Mouse (Mus musculus): Measurements from ENCODE around the gene Nrp1. TPM values are rescaled to one million over a fixed set of nuclear protein-coding genes. Genes with fewer than 3 reads are reported as not detected.

Gene Nrp1
- polyA plus RNA-seq, 1 experiment: 1.1 TPM

DNA sequence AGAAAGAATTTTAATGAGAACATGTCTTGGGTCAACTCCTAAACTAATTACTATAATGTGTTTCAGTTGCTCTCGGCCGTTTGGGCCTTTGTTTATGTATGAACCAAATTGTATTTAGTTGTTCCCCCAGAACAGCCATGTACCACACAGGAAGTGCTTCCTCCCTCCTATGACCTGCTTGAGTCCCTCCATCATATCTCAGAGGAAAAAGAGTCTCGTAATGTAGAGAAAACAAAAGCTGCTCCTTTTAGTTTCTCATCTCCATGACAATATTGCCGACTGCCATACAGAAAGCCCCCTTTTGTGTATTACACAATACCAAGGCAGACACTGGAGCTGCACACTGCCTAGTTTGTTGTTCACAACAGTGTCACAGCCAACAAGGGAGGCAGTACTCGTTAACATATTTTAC is 26.5 kb downstream of the Nrp1 start:
- Histone ChIP-seq H3K4me3 (replicated peaks) (no peak overlapping the region), H3K9me3 (no peaks in the 10 kb centered on the region), H3K27me3 (replicated peaks) (no peaks in the 10 kb centered on the region), H3K4me1 (peaks cover 6% of the 10 kb centered on the region; the same call in 1 of the 2 replicates), H3K36me3 (replicated peaks; ENCODE audit: low read length) (no peaks in the 10 kb centered on the region)
- TF ChIP-seq FLI1 (IDR thresholded peaks at IDR 0.05; ENCODE audit: low read length): no peak
- TF ChIP-seq GATA1 (IDR thresholded peaks at IDR 0.05; ENCODE audit: borderline replicate concordance, low read length): no peak

DNA sequence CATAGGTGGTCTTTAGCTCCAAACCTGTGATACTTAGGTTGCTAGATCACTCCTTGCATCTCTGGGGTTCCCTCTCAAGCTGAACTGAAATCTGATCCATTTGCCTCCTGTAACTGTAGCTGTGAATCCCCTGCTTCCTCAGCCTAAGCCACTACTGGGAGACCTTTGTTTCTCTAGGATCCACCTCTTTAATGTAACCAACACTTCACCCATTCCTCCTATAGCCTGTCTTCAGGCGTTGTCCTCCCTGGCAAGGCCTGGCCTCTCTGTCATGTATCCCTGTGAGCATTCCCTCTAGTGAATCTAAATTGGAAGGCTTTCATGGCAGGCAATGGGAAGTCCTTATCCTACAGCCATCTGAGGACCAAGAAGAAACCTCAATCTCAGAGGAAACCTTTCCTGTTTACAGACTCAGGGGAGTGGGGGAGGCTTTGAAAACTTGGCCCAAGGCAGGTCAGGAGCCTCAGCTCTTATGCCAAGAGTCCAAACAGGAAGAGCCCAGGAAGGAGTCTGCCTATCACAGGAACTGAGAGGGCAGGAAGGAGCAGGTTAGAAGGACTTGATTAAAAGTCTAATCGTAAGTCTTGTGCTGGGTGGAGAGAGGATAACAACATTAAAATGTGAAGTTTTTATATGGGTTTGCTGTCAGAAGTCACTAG is 28.7 kb downstream of the Nrp1 start:
- H3K4me1 ChIP-seq: peaks cover 13% of the 10 kb centered on the region
- no peaks in the 10 kb centered on the region for H3K27me3 ChIP-seq (replicated peaks)
- no peaks in the 10 kb centered on the region for H3K36me3 ChIP-seq (replicated peaks; ENCODE audit: low read length)
- TF ChIP-seq FLI1 (IDR thresholded peaks at IDR 0.05; ENCODE audit: low read length) (no peak), GATA1 (IDR thresholded peaks at IDR 0.05; ENCODE audit: borderline replicate concordance, low read length) (no peak)
- no peak overlapping the region for H3K4me3 ChIP-seq (replicated peaks)
- no peaks in the 10 kb centered on the region for H3K9me3 ChIP-seq

DNA sequence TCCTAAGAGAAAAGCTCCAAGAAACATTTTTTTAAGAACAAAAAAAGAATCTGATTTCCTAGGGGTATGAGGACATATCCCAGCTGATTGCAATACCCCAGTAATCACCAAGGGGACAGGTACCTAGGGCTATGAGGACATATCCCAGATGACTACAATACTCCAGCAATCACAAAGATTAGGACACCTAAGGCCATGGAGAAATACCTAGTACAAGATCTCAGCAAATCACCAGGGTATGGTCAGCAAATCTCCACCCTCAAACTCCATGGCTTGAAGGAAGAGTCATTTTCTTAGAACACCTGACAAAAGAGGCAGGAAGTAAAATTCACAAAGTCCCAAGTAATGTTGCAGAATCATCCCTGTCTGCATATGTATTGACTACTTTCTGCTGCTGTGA is 32.4 kb downstream of the Nrp1 start:
- Histone ChIP-seq H3K36me3 (replicated peaks; ENCODE audit: low read length) (no peaks in the 10 kb centered on the region), H3K4me3 (replicated peaks) (no peak overlapping the region), H3K27me3 (replicated peaks) (no peaks in the 10 kb centered on the region), H3K4me1 (peaks cover 13% of the 10 kb centered on the region), H3K9me3 (no peaks in the 10 kb centered on the region)
- TF ChIP-seq GATA1 (IDR thresholded peaks at IDR 0.05; ENCODE audit: borderline replicate concordance, low read length) (no peak), FLI1 (IDR thresholded peaks at IDR 0.05; ENCODE audit: low read length) (no peak)

DNA sequence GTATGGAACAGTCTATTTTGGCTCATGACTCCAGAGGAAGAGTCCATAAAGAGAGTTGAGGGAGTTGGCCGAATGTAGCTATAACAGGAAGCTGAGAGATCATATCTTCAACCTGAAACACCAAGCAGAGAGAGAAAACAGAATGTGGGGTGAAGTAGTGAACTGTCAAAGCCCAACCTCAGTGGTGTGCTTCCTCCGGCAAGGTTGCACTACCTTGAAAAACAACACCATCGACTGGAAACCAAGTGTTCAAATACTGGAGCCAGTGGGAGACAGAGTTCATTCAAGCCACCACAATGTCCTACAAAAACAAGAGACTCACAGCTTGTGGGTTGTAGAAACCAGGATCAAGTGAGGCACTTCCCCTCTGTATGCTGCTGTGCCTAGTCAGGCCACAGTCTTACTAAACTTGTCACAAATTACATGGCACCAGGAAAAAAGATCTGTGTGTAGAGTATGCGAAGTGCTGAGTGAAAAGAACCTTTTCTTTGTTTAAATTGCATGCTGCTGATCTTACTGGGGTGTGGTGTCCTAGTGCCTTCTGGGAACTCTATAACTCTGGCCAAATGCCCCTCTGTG is 32.9 kb downstream of the Nrp1 start:
- TF ChIP-seq FLI1 (IDR thresholded peaks at IDR 0.05; ENCODE audit: low read length): no peak
- TF ChIP-seq GATA1 (IDR thresholded peaks at IDR 0.05; ENCODE audit: borderline replicate concordance, low read length): no peak

DNA sequence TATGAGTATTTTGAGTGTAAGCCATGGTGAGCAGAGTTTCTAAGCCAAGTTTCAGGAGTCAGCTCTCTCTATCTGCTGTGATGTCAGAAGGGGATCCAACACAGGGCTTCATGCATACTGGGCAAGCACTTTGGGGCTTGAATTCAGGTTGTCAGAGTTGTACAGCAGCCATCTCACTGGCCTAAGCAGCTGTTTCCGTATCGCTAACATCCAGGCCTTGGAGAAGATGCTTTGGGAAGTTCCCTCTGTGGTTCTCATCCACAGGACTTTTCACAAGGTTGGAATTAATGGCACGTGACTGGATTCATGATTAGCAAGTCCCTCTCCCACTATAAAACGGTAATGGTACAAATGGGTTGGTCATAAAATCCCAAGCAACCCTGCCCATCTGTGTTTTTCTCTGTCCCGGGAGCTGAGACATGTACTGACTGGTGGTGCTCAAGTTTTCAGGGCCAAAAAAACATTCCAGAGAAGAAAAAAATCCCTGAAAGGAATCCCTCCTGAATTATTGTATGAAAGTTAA is 36.3 kb downstream of the Nrp1 start:
- H3K36me3 ChIP-seq (replicated peaks; ENCODE audit: low read length): no peaks in the 10 kb centered on the region
- no peak for TF ChIP-seq FLI1 (IDR thresholded peaks at IDR 0.05; ENCODE audit: low read length)
- no peak for TF ChIP-seq GATA1 (IDR thresholded peaks at IDR 0.05; ENCODE audit: borderline replicate concordance, low read length)

More for the DNA sequence above, 32.9 kb downstream of the Nrp1 start:
- Histone ChIP-seq H3K36me3 (replicated peaks; ENCODE audit: low read length) (no peaks in the 10 kb centered on the region), H3K27me3 (replicated peaks) (no peaks in the 10 kb centered on the region), H3K9me3 (no peaks in the 10 kb centered on the region), H3K4me1 (peaks cover 13% of the 10 kb centered on the region), H3K4me3 (replicated peaks) (no peak overlapping the region)

DNA sequence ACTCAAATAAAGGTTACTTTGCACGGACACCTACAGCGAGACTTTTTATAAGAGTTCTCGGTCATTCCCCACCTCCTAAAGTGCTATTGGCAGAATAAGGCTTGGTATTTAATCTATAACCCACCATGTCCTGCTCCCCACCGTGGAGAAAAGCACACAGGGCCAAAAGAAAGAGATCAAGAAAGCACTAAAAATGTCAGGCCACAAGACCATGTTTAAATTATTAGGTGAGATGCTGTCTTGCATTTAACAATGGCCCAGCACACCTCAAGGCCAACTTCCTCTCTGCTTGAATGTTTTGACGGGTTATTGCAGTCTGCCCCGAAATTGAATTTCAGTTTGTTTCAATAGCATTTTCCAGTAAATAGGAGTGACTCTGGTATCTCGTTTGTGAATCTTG is 38.6 kb downstream of the Nrp1 start:
- Histone ChIP-seq H3K27me3 (replicated peaks) (peaks cover 2% of the 10 kb centered on the region), H3K4me1 (no peaks in the 10 kb centered on the region), H3K36me3 (replicated peaks; ENCODE audit: low read length) (no peaks in the 10 kb centered on the region), H3K9me3 (no peaks in the 10 kb centered on the region), H3K4me3 (replicated peaks) (no peak overlapping the region)
- TF ChIP-seq GATA1 (IDR thresholded peaks at IDR 0.05; ENCODE audit: borderline replicate concordance, low read length): no peak
- no peak for TF ChIP-seq FLI1 (IDR thresholded peaks at IDR 0.05; ENCODE audit: low read length)

More for the DNA sequence above, 36.3 kb downstream of the Nrp1 start:
- H3K27me3 ChIP-seq (replicated peaks): peaks cover 2% of the 10 kb centered on the region
- H3K9me3 ChIP-seq: no peaks in the 10 kb centered on the region
- H3K4me3 ChIP-seq (replicated peaks): no peak overlapping the region
- H3K4me1 ChIP-seq: peaks cover 7% of the 10 kb centered on the region; the same call in 1 of the 2 replicates

DNA sequence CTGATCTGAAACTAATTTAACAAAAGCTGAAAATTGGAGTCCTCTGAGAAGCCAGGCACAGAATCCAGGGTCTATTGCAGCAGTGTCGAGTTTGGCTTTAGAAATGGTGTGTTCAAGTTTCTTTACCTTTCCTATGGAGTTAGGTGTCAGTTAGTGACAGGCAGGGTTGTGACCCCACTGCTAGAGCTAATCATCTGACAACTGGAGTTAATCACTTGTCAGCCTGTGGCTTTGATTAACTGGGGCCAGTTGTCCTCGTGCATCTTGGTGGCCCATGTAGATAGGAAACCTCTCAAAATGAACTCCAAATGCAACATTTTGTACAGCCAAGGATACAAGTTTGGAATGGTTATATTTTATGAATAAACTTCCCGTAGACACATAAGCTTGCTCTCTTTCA is 39.0 kb downstream of the Nrp1 start:
- TF ChIP-seq GATA1 (IDR thresholded peaks at IDR 0.05; ENCODE audit: borderline replicate concordance, low read length): no peak
- Histone ChIP-seq H3K27me3 (replicated peaks) (peaks cover 2% of the 10 kb centered on the region), H3K9me3 (no peaks in the 10 kb centered on the region), H3K36me3 (replicated peaks; ENCODE audit: low read length) (no peaks in the 10 kb centered on the region), H3K4me1 (no peaks in the 10 kb centered on the region), H3K4me3 (replicated peaks) (no peak overlapping the region)

DNA sequence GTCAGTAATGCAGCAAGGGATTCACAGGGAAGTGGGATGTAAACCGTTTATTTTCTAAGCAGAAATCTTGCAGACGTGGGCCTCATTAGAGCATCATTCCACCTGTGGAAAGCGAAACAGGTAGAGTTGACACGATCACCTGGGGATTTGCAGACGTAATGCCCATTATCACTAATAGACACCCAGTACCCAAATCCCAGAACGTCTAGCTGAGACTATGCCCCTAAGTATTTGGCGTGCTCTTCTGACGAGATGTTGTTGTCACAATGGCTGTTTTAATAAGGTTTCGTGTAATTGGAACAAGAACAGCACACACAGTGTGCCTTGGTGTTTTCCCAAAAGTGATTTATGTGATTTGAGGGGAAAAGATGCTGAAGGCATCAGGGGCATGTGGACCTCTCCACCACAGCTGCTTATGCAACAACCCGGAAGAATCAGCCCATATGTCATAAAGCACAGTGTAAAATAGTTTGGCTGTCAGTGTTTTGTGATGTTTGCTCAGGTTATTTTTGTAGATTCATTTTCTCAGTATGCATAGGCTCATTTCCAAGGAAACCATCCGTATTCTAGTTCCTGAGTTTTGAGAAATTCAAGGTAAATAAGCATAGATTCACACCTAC is 40.2 kb downstream of the Nrp1 start:
- Histone ChIP-seq H3K36me3 (replicated peaks; ENCODE audit: low read length) (no peaks in the 10 kb centered on the region), H3K27me3 (replicated peaks) (peaks cover 2% of the 10 kb centered on the region), H3K9me3 (no peaks in the 10 kb centered on the region), H3K4me3 (replicated peaks) (no peak overlapping the region), H3K4me1 (no peaks in the 10 kb centered on the region)
- no peak for TF ChIP-seq FLI1 (IDR thresholded peaks at IDR 0.05; ENCODE audit: low read length)
- TF ChIP-seq GATA1 (IDR thresholded peaks at IDR 0.05; ENCODE audit: borderline replicate concordance, low read length): no peak

DNA sequence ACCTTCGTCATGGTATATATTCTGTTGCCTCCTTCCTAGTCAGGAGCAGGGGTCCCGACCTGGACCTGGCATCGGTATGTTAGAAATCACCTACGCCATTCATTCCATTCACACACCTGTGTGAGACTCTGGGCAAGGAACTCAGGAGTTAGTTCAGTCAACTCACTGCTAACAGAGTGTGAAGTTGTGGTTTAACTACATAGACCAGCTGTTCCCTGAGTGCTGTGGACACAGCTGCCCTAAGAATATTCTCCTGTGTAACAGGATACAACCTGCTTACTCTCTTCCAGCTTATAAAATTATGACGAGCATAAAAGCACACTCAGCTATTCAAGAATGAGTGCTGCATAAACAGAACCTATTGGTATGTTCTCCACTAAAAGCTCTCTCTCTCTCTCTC is 41.9 kb downstream of the Nrp1 start:
- no peak overlapping the region for H3K4me3 ChIP-seq (replicated peaks)
- no peaks in the 10 kb centered on the region for H3K36me3 ChIP-seq (replicated peaks; ENCODE audit: low read length)
- H3K27me3 ChIP-seq (replicated peaks): peaks cover 2% of the 10 kb centered on the region
- no peaks in the 10 kb centered on the region for H3K4me1 ChIP-seq
- no peaks in the 10 kb centered on the region for H3K9me3 ChIP-seq
- TF ChIP-seq GATA1 (IDR thresholded peaks at IDR 0.05; ENCODE audit: borderline replicate concordance, low read length) (no peak), FLI1 (IDR thresholded peaks at IDR 0.05; ENCODE audit: low read length) (no peak)

DNA sequence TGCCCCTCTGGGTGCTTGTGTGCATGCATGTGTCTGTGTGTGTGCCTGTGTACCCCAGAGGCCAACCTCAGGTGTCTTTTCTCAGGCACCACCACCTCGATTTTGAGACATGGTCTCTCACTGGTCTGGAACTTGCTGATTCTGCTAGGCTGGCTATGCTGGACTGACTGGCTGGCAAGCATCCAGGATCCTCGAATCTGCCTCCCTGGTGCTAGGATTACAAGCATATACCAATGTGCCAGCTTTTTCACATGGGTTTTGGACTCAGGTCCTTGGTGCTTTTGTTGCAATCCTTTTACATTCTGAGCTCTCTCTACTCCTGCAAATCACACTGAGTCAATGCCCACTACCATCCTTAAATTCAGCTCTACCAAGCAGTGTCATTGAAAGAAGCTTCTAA is 46.5 kb downstream of the Nrp1 start:
- Histone ChIP-seq H3K4me3 (replicated peaks) (no peak overlapping the region), H3K9me3 (no peaks in the 10 kb centered on the region), H3K27me3 (replicated peaks) (peaks cover 3% of the 10 kb centered on the region), H3K36me3 (replicated peaks; ENCODE audit: low read length) (no peaks in the 10 kb centered on the region), H3K4me1 (no peaks in the 10 kb centered on the region; the same call in 1 of the 2 replicates)
- TF ChIP-seq FLI1 (IDR thresholded peaks at IDR 0.05; ENCODE audit: low read length): no peak
- no peak for TF ChIP-seq GATA1 (IDR thresholded peaks at IDR 0.05; ENCODE audit: borderline replicate concordance, low read length)

Data from megakaryocyte, embryonic 14.5 days (primary cell).